Mouse (Mus musculus): ENCODE data around the gene Mrpl10. TPM values are rescaled to one million over a fixed set of nuclear protein-coding genes. Genes with fewer than 3 reads are reported as not detected.

Mrpl10 gene
- polyA plus RNA-seq, 1 experiment from 2014 or later, result 71.9 TPM

DNA sequence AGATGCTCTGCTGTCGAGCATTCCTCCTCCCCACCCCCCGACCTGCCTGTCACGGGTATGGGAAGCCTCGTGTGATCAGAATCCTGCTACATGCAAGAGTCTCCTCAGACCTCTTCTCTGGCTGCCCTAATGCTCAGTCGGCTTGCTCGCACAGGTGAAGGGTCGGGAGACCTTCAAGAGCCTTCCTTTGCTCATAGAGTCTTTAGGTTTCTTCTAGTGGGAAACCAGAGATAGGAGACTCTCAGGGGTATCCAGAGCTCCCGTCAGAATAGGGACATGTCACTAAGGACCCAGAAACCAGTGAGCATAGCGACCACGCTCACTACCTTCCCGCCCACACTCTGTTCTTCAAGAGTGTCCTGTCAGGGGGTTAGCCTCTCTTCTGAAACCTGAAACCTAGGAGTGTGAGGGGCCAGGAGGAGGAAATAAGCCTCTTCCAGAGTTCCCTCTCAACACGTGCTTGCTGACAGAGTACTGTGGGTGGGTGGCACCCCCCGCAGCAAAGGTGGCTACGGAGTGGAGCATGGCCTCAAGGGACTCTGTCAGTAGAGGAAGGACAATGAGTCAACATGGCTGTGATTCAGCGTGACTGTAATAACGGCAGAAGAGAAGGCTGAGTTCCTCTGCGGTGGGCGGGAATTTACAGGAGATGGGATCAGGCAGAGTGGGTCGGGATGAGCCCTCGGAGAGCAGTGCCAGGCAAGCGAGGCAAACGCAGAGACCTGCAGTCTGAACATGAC is 42.2 kb downstream of the Mrpl10 start:
- no peaks in the 10 kb centered on the region for H3K9me3 ChIP-seq (replicated peaks; ENCODE audit: low read length)
- peak; percentile 43 for DNase-seq (ENCODE audit: low spot score)
- no peak for TF ChIP-seq CTCF (IDR thresholded peaks at IDR 0.05; ENCODE audit: low read depth)
- 0 out of 2 replicates have a peak, but pooled peaks cover 3% of the 10 kb centered on the region for H3K27me3 ChIP-seq (ENCODE audit: insufficient read depth, low read length)
- no peak overlapping the region for H3K9ac ChIP-seq (ENCODE audit: low read depth, low read length)
- 13% methylated on average over 22 of the region's 22 CpGs for WGBS
- H3K4me2 ChIP-seq (ENCODE audit: low read length), result peak overlapping the region; percentile 12; the same call in 1 of the 2 replicates
- no peaks in the 10 kb centered on the region for H3K36me3 ChIP-seq (ENCODE audit: insufficient read depth, low read length)
- H3K27ac ChIP-seq, result no peak overlapping the region
- peaks cover 3% of the 10 kb centered on the region; the same call in 1 of the 2 replicates for H3K4me1 ChIP-seq (replicated peaks; ENCODE audit: insufficient read depth, low read length)
- no peak overlapping the region for H3K4me3 ChIP-seq (replicated peaks; ENCODE audit: low read depth, low read length)
- no peak; the same call in 1 of the 2 replicates for ATAC-seq (replicated peaks; ENCODE audit: low FRiP score, low read depth)

DNA sequence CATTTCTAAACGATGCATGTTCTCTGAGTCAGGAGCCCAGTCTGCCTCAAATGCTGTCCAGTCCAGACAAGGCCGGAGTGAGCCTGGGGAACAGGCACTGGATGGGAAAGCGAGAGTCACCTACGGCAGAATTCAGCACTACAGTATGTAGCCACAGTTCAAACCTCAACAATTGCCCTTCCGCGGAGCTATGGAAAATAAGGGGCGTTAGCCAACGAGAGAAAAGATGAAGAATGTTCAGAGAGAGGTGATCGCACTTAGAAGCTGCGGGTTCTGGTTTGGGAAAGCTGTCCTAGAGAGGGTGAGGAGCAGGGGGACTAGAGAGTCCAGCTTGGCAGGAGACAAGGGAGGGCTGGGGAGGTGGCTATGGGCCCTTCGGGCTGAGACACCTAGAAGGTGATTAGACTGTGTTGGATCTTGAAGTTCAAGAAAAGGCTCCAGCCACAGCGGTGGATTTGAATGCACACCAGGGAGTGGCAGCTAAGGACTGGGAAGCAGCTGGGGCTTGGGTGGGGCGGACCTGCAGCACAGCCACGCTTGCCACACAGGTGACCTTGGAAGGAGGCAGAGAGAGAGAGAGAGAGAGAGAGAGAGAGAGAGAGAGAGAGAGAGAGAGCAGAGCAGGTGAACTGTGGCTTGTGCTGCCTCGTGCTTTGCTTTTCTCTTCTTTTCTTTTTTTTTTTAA is 43.6 kb downstream of the Mrpl10 start:
- no peaks in the 10 kb centered on the region for H3K9me3 ChIP-seq (replicated peaks; ENCODE audit: low read length)
- H3K27ac ChIP-seq, result no peak overlapping the region
- TF ChIP-seq CTCF (IDR thresholded peaks at IDR 0.05; ENCODE audit: low read depth), result no peak
- H3K4me1 ChIP-seq (replicated peaks; ENCODE audit: insufficient read depth, low read length), result peaks cover 3% of the 10 kb centered on the region; the same call in 1 of the 2 replicates
- H3K4me3 ChIP-seq (replicated peaks; ENCODE audit: low read depth, low read length), result no peak overlapping the region
- ATAC-seq (replicated peaks; ENCODE audit: low FRiP score, low read depth) (no peak), DNase-seq (ENCODE audit: low spot score) (no peak)
- H3K9ac ChIP-seq (ENCODE audit: low read depth, low read length), result no peak overlapping the region
- 84% methylated on average over 15 of the region's 15 CpGs for WGBS
- H3K27me3 ChIP-seq (ENCODE audit: insufficient read depth, low read length), result 0 out of 2 replicates have a peak, but pooled peaks cover 3% of the 10 kb centered on the region
- no peaks in the 10 kb centered on the region for H3K36me3 ChIP-seq (ENCODE audit: insufficient read depth, low read length)
- H3K4me2 ChIP-seq (ENCODE audit: low read length), result no peak overlapping the region

DNA sequence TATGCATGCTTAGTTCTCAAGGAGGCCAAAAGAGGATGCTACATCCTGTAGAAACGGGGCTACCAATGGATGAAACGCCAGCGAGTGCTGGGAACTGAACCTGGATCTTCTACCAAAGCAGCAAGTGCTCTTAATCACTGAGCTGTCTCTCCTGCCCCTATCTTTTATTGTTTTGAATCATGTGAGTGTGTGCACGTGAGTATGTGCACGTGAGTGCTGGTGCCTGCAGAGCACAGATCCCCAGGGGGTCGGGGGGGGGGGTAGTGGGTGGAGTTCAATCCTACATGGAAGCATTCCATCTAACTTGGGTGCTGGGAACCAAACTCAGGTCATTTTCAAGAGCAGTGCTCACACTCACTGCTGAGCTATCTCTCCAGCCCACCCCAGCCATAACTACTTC is 45.0 kb downstream of the Mrpl10 start:
- 71% methylated on average over 6 of the region's 6 CpGs for WGBS
- H3K9ac ChIP-seq (ENCODE audit: low read depth, low read length), result no peak overlapping the region

DNA sequence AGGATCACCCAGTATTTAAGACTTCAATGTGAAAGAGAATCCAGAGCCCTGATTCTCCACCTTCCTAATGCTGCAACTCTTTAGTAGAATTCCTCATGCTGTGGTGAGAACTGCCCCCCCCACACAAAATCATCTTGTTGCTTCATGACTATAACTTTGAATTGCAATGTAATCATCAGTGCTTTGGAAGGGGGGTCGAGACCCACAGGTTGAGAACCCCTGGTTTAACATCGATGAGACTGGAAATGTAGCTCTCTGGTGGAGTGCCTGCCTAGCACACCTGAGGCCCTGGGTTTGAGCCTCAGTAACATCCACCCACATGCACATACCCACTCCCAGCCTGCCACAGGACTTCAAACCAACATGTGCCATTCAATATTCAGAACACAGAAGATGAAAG is 53.2 kb downstream of the Mrpl10 start:
- no peak for DNase-seq (ENCODE audit: low spot score)

More for the DNA sequence above, 45.0 kb downstream of the Mrpl10 start:
- H3K27ac ChIP-seq, result no peak overlapping the region
- H3K27me3 ChIP-seq (ENCODE audit: insufficient read depth, low read length), result 0 out of 2 replicates have a peak, but pooled peaks cover 3% of the 10 kb centered on the region
- ATAC-seq (replicated peaks; ENCODE audit: low FRiP score, low read depth), result no peak
- H3K4me2 ChIP-seq (ENCODE audit: low read length), result no peak overlapping the region
- no peak for TF ChIP-seq CTCF (IDR thresholded peaks at IDR 0.05; ENCODE audit: low read depth)
- DNase-seq (ENCODE audit: low spot score), result no peak
- H3K4me3 ChIP-seq (replicated peaks; ENCODE audit: low read depth, low read length), result no peak overlapping the region
- H3K9me3 ChIP-seq (replicated peaks; ENCODE audit: low read length), result no peaks in the 10 kb centered on the region
- peaks cover 3% of the 10 kb centered on the region; the same call in 1 of the 2 replicates for H3K4me1 ChIP-seq (replicated peaks; ENCODE audit: insufficient read depth, low read length)
- no peaks in the 10 kb centered on the region for H3K36me3 ChIP-seq (ENCODE audit: insufficient read depth, low read length)

DNA sequence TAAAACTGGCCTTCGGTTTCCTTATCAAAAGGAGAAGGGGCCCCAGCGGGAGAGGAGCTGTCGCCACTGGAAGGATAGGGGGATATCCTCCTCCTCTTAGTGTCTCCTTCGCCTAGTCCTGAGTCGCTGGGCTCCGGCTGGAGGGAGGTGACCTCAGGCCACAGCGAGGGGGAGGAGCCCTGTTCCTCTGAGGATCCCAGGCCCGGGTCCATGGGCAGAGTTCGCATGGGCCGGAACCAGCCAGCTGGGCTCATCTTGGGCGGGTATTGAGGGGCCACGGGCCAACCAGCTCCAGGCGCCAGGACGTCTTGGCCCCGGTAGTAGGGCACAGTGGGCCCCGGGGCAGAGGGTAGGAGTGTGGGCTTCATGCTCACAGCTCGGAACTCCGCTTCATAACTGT is 57.4 kb downstream of the Mrpl10 start:
- no peak for ATAC-seq (replicated peaks; ENCODE audit: low FRiP score, low read depth)
- Histone ChIP-seq H3K9ac (ENCODE audit: low read depth, low read length) (no peak overlapping the region), H3K27me3 (ENCODE audit: insufficient read depth, low read length) (0 out of 2 replicates have a peak, but pooled peaks cover 4% of the 10 kb centered on the region), H3K27ac (no peak overlapping the region), H3K4me1 (replicated peaks; ENCODE audit: insufficient read depth, low read length) (no peaks in the 10 kb centered on the region), H3K4me3 (replicated peaks; ENCODE audit: low read depth, low read length) (no peak overlapping the region), H3K9me3 (replicated peaks; ENCODE audit: low read length) (no peaks in the 10 kb centered on the region), H3K36me3 (ENCODE audit: insufficient read depth, low read length) (no peaks in the 10 kb centered on the region), H3K4me2 (ENCODE audit: low read length) (peak overlapping the region; percentile 33; the same call in 1 of the 2 replicates)
- no peak for DNase-seq (ENCODE audit: low spot score)
- WGBS, result 13% methylated on average over 18 of the region's 18 CpGs
- no peak for TF ChIP-seq CTCF (IDR thresholded peaks at IDR 0.05; ENCODE audit: low read depth)

More for the DNA sequence above, 53.2 kb downstream of the Mrpl10 start:
- Histone ChIP-seq H3K27ac (no peak overlapping the region), H3K4me2 (ENCODE audit: low read length) (no peak overlapping the region), H3K36me3 (ENCODE audit: insufficient read depth, low read length) (no peaks in the 10 kb centered on the region), H3K27me3 (ENCODE audit: insufficient read depth, low read length) (0 out of 2 replicates have a peak, but pooled peaks cover 4% of the 10 kb centered on the region), H3K9ac (ENCODE audit: low read depth, low read length) (no peak overlapping the region), H3K4me3 (replicated peaks; ENCODE audit: low read depth, low read length) (no peak overlapping the region), H3K4me1 (replicated peaks; ENCODE audit: insufficient read depth, low read length) (no peaks in the 10 kb centered on the region), H3K9me3 (replicated peaks; ENCODE audit: low read length) (no peaks in the 10 kb centered on the region)
- WGBS, result 59% methylated on average over 2 of the region's 2 CpGs
- TF ChIP-seq CTCF (IDR thresholded peaks at IDR 0.05; ENCODE audit: low read depth), result no peak
- no peak for ATAC-seq (replicated peaks; ENCODE audit: low FRiP score, low read depth)

Small RNA genes within 50 kb of the gene (microRNA-seq; reads per million reads assigned to microRNA genes)
- not detected for gene Mir8103

Other genes starting within 250 kb of the Mrpl10 start
- 77.3 and 88.0 TPM in 2 replicates for gene Nfe2l1, start 211.6 kb upstream of the Mrpl10 start, polyA plus RNA-seq (2015; fragmentation: Nextera tagmentation; extraction: Ambion mirVana)
- gene Copz2, start 191.7 kb upstream of the Mrpl10 start, polyA plus RNA-seq (2015; fragmentation: Nextera tagmentation; extraction: Ambion mirVana), result 125 TPM in 2 replicates
- 77.8 and 81.6 TPM in 2 replicates for gene Cdk5rap3, start 125.1 kb upstream of the Mrpl10 start, polyA plus RNA-seq (2015; fragmentation: Nextera tagmentation; extraction: Ambion mirVana)
- 76.5 and 88.2 TPM in 2 replicates for gene Prr15l, start 113.5 kb upstream of the Mrpl10 start, polyA plus RNA-seq (2015; fragmentation: Nextera tagmentation; extraction: Ambion mirVana)
- 31.7 and 33.2 TPM in 2 replicates for gene Pnpo, start 97.6 kb upstream of the Mrpl10 start, polyA plus RNA-seq (2015; fragmentation: Nextera tagmentation; extraction: Ambion mirVana)
- gene Sp2, start 58.6 kb upstream of the Mrpl10 start, polyA plus RNA-seq (2015; fragmentation: Nextera tagmentation; extraction: Ambion mirVana), result 16.3 and 16.4 TPM in 2 replicates
- gene Sp6, start 28.2 kb upstream of the Mrpl10 start, polyA plus RNA-seq (2015; fragmentation: Nextera tagmentation; extraction: Ambion mirVana), result 1.5 and 2.0 TPM in 2 replicates
- 41.6 and 46.6 TPM in 2 replicates for gene Scrn2, start 11.6 kb upstream of the Mrpl10 start, polyA plus RNA-seq (2015; fragmentation: Nextera tagmentation; extraction: Ambion mirVana)
- gene Lrrc46, start 153 bp upstream of the Mrpl10 start, polyA plus RNA-seq (2015; fragmentation: Nextera tagmentation; extraction: Ambion mirVana), result 1.0 and 1.2 TPM in 2 replicates
- gene Osbpl7, start 9.1 kb downstream of the Mrpl10 start, polyA plus RNA-seq (2015; fragmentation: Nextera tagmentation; extraction: Ambion mirVana), result 6.6 and 7.6 TPM in 2 replicates
- gene Tbx21, start 73.8 kb downstream of the Mrpl10 start, polyA plus RNA-seq (2015; fragmentation: Nextera tagmentation; extraction: Ambion mirVana), result 0.15 TPM in 1 of 2 replicates, not detected in the other
- gene Tbkbp1, start 109.9 kb downstream of the Mrpl10 start, polyA plus RNA-seq (2015; fragmentation: Nextera tagmentation; extraction: Ambion mirVana), result 4.6 and 5.5 TPM in 2 replicates
- gene Kpnb1, start 146.3 kb downstream of the Mrpl10 start, polyA plus RNA-seq (2015; fragmentation: Nextera tagmentation; extraction: Ambion mirVana), result 34.0 and 35.8 TPM in 2 replicates
- gene Npepps, start 239.1 kb downstream of the Mrpl10 start, polyA plus RNA-seq (2015; fragmentation: Nextera tagmentation; extraction: Ambion mirVana), result 46.5 TPM in 2 replicates

Measured in kidney, postnatal 0 days (tissue).